Mouse (Mus musculus) cortical plate, adult 2 months (tissue): ENCODE measurements around the gene Kif14. TPM values are rescaled to one million over a fixed set of nuclear protein-coding genes. Genes with fewer than 3 reads are reported as not detected.
A peak's percentile ranks its signal among the peaks of the same experiment; 100 is the strongest.

Experiments used
- H3K27ac ChIP-seq: fragments of 200-500 bp; 2 replicates; pipeline ENCODE4 v1.5.1; 2012; ENCODE audit warnings: low read length, control low read depth, inconsistent platforms; ENCODE audit not compliant: insufficient read depth
- H3K4me1 ChIP-seq: fragments of 200-500 bp; 2 replicates; pipeline ENCODE4 v1.6.1; 2011; ENCODE audit warnings: low read length; ENCODE audit not compliant: control insufficient read depth, insufficient read depth
- H3K4me3 ChIP-seq: fragments of 200-500 bp; 2 replicates; pipeline ENCODE4 v1.5.1; 2011; ENCODE audit warnings: mild to moderate bottlenecking, low read length, control low read depth; ENCODE audit not compliant: insufficient read depth
- CTCF ChIP-seq: fragments of 200-500 bp; IDR thresholded peaks from 2 replicates; pipeline ENCODE4 v1.5.1; 2011; ENCODE audit warnings: mild to moderate bottlenecking, control low read depth, low read length; ENCODE audit not compliant: insufficient read depth; ENCODE audit errors: extremely low read depth
- POLR2A ChIP-seq: fragments of 200-500 bp; IDR thresholded peaks from 2 replicates; pipeline ENCODE4 v1.6.1; 2011; ENCODE audit warnings: mild to moderate bottlenecking, low read length, control low read depth; ENCODE audit not compliant: insufficient read depth; ENCODE audit errors: extremely low read depth
- polyA plus RNA-seq: library from polyadenylated mRNA; depleted of rRNA; stranded (reverse); fragments of >200 nt; gene quantifications from 2 replicates; pipeline ENCODE4 v1.2.3, GENCODE M21; 2012; rRNA removed

Gene Kif14
- polyA plus RNA-seq, result 0.21 and 0.30 TPM in 2 replicates

GRCm38 (mm10) chr1:136466143-136466811, at the start of gene Kif14:
Kif14 (plus strand) TSS chr1:136466343.
- H3K4me1 ChIP-seq, result no peaks in the 10 kb centered on the region
- no peak within 1 kb of the TSS for H3K27ac ChIP-seq
- TF ChIP-seq CTCF (no peak), POLR2A (no peak)
- H3K4me3 ChIP-seq, result peak within 1 kb of the TSS; percentile 34

- H3K4me3 ChIP-seq, result no peak overlapping the region
- TF ChIP-seq CTCF (no peak), POLR2A (no peak)
- H3K4me1 ChIP-seq, result peaks cover 5% of the 10 kb centered on the region; the same call in 1 of the 2 replicates
- H3K27ac ChIP-seq, result no peak overlapping the region
Observed at GRCm38 (mm10) chr1:136418393-136418792, 47.8 kb upstream of the Kif14 start.

- no peak for TF ChIP-seq POLR2A
- no peak for TF ChIP-seq CTCF
- no peaks in the 10 kb centered on the region for H3K4me1 ChIP-seq
- H3K27ac ChIP-seq, result no peak overlapping the region
- H3K4me3 ChIP-seq, result no peak overlapping the region
Observed at GRCm38 (mm10) chr1:136427166-136427969, 38.8 kb upstream of the Kif14 start.

- H3K4me3 ChIP-seq, result no peak overlapping the region
- H3K27ac ChIP-seq, result no peak overlapping the region
- H3K4me1 ChIP-seq, result no peaks in the 10 kb centered on the region
- no peak for TF ChIP-seq POLR2A
- TF ChIP-seq CTCF, result no peak
Observed at GRCm38 (mm10) chr1:136428981-136429380, 37.2 kb upstream of the Kif14 start.

- Histone ChIP-seq H3K27ac (no peak overlapping the region), H3K4me1 (no peaks in the 10 kb centered on the region), H3K4me3 (no peak overlapping the region)
- TF ChIP-seq POLR2A, result no peak
- no peak for TF ChIP-seq CTCF
Observed at GRCm38 (mm10) chr1:136430126-136430818, 35.9 kb upstream of the Kif14 start.

- Histone ChIP-seq H3K4me3 (no peak overlapping the region), H3K4me1 (no peaks in the 10 kb centered on the region), H3K27ac (no peak overlapping the region)
- TF ChIP-seq POLR2A (no peak), CTCF (no peak)
Observed at GRCm38 (mm10) chr1:136440741-136441140, 25.4 kb upstream of the Kif14 start.

GRCm38 (mm10) chr1:136442809-136443208, 23.3 kb upstream of the Kif14 start:
- no peak for TF ChIP-seq CTCF
- TF ChIP-seq POLR2A, result no peak
- H3K4me1 ChIP-seq, result no peaks in the 10 kb centered on the region
- no peak overlapping the region for H3K4me3 ChIP-seq
- no peak overlapping the region for H3K27ac ChIP-seq

GRCm38 (mm10) chr1:136444555-136445255, 21.4 kb upstream of the Kif14 start:
- Histone ChIP-seq H3K4me1 (no peaks in the 10 kb centered on the region), H3K4me3 (no peak overlapping the region), H3K27ac (no peak overlapping the region)
- TF ChIP-seq POLR2A, result no peak
- no peak for TF ChIP-seq CTCF

GRCm38 (mm10) chr1:136446933-136447332, 19.2 kb upstream of the Kif14 start:
- no peak overlapping the region for H3K4me3 ChIP-seq
- TF ChIP-seq CTCF, result no peak
- TF ChIP-seq POLR2A, result no peak
- H3K4me1 ChIP-seq, result no peaks in the 10 kb centered on the region
- no peak overlapping the region for H3K27ac ChIP-seq
